Mouse (Mus musculus) limb, embryonic 14.5 days (tissue): Measurements from ENCODE around the gene Tmem213. TPM values are rescaled to one million over a fixed set of nuclear protein-coding genes. Genes with fewer than 3 reads are reported as not detected.

ENCODE experiments used
- ATAC-seq: fragments of 200-750 bp; cut with Nextera tagmentation; 2 replicates; pipeline ENCODE4 v1.8.0; 2017; ENCODE audit warnings: low read depth, moderate number of reproducible peaks, moderate TSS enrichment; ENCODE audit not compliant: low FRiP score
- DNase-seq: peaks from one replicate; pipeline ENCODE4 v3.0.0-alpha.2; 2015; ENCODE audit warnings: low spot score
- H3K27ac ChIP-seq: fragments of 300-500 bp; sonication (generic); replicated peaks from 2 replicates; pipeline ENCODE4 v1.5.1; 2014; ENCODE audit warnings: low read depth, mild to moderate bottlenecking, low read length, moderate library complexity, mixed read lengths
- H3K27me3 ChIP-seq: fragments of 300-500 bp; sonication (generic); 2 replicates; pipeline ENCODE4 v1.6.1; 2014; ENCODE audit warnings: low read length, mixed read lengths; ENCODE audit not compliant: control insufficient read depth, insufficient read depth
- H3K36me3 ChIP-seq: fragments of 300-500 bp; sonication (generic); 2 replicates; pipeline ENCODE4 v1.6.1; 2014; ENCODE audit warnings: mild to moderate bottlenecking, low read length, moderate library complexity, mixed read lengths; ENCODE audit not compliant: control insufficient read depth, insufficient read depth
- H3K4me1 ChIP-seq: fragments of 300-500 bp; sonication (generic); 2 replicates; pipeline ENCODE4 v1.6.1; 2014; ENCODE audit warnings: antibody characterized with exemption, low read length, mixed read lengths; ENCODE audit not compliant: control insufficient read depth, insufficient read depth
- H3K4me2 ChIP-seq: fragments of 300-500 bp; sonication (generic); replicated peaks from 2 replicates; pipeline ENCODE4 v1.6.1; 2014; ENCODE audit warnings: low read depth, mild to moderate bottlenecking, low read length, moderate library complexity; ENCODE audit not compliant: severe bottlenecking
- H3K4me3 ChIP-seq: fragments of 300-500 bp; sonication (generic); replicated peaks from 2 replicates; pipeline ENCODE4 v1.5.1; 2014; ENCODE audit warnings: low read length
- H3K9ac ChIP-seq: fragments of 300-500 bp; sonication (generic); 2 replicates; pipeline ENCODE4 v1.6.1; 2014; ENCODE audit warnings: mild to moderate bottlenecking, low read depth, low read length, moderate library complexity; ENCODE audit not compliant: severe bottlenecking
- H3K9me3 ChIP-seq: fragments of 300-500 bp; sonication (generic); 2 replicates; pipeline ENCODE4 v1.6.1; 2016; ENCODE audit warnings: low read length; ENCODE audit not compliant: control insufficient read depth
- POLR2A ChIP-seq: fragments of 200-500 bp; IDR thresholded peaks from 2 replicates; pipeline ENCODE4 v1.8.0; 2012; ENCODE audit warnings: inconsistent platforms, mild to moderate bottlenecking, moderate library complexity, borderline replicate concordance; ENCODE audit not compliant: insufficient read depth, insufficient read length; ENCODE audit errors: extremely low read depth
- WGBS: fragments of 180-500 bp; shearing (Covaris S2); extraction: QIAGEN DNeasy Blood & Tissue Kit; methylation state at CpG from one replicate; pipeline ENCODE4 v1.1.7; 2014; 5-methylcytosine and 5-hydroxymethylcytosine counted together
- polyA plus RNA-seq, 2 experiments: library from polyadenylated mRNA; depleted of rRNA in 1 of 2; stranded (reverse) in 1 of 2; unstranded in 1 of 2; fragments of >200 nt; fragmentation: Nextera tagmentation in 1 of 2; extraction: Ambion mirVana in 1 of 2; gene quantifications; 2 replicates each; pipeline versions ENCODE4 v1.2.1 to v1.2.3; 2012 to 2014

Gene Tmem213
- polyA plus RNA-seq, 2 experiments: 0.70 to 1.1 TPM

- Histone ChIP-seq H3K4me2 (no peak overlapping the region), H3K9me3 (no peaks in the 10 kb centered on the region), H3K9ac (no peak overlapping the region), H3K36me3 (peaks cover 19% of the 10 kb centered on the region; the same call in 1 of the 2 replicates), H3K27ac (no peak overlapping the region), H3K4me3 (no peak overlapping the region), H3K4me1 (peaks cover 11% of the 10 kb centered on the region; the same call in 1 of the 2 replicates), H3K27me3 (no peaks in the 10 kb centered on the region)
- ATAC-seq: no peak
- DNase-seq: no peak
- TF ChIP-seq POLR2A: no peak
- WGBS: 76% methylated on average over 6 of the region's 6 CpGs
Observed at GRCm38 (mm10) chr6:38122791-38123190, 13.7 kb downstream of the Tmem213 start.

- H3K4me2 ChIP-seq: no peak overlapping the region
- H3K9ac ChIP-seq: no peak overlapping the region
- H3K36me3 ChIP-seq: peaks cover 28% of the 10 kb centered on the region
- H3K27ac ChIP-seq: no peak overlapping the region
- DNase-seq (no peak), ATAC-seq (no peak)
- H3K4me3 ChIP-seq: no peak overlapping the region
- no peaks in the 10 kb centered on the region for H3K9me3 ChIP-seq
- WGBS: 60% methylated on average over 18 of the region's 18 CpGs
- no peak for TF ChIP-seq POLR2A
- peaks cover 11% of the 10 kb centered on the region; the same call in 1 of the 2 replicates for H3K4me1 ChIP-seq
- H3K27me3 ChIP-seq: no peaks in the 10 kb centered on the region
Observed at GRCm38 (mm10) chr6:38123471-38124206, 14.6 kb downstream of the Tmem213 start.

GRCm38 (mm10) chr6:38124207-38124835 is 15.3 kb downstream of the Tmem213 start, which contains the start of gene Atp6v0a4:
Atp6v0a4 (minus strand) TSS chr6:38124586.
- Histone ChIP-seq H3K4me2 (no peak within 1 kb of the TSS), H3K27ac (no peak within 1 kb of the TSS), H3K36me3 (peaks cover 30% of the 10 kb centered on the region), H3K9me3 (no peaks in the 10 kb centered on the region), H3K9ac (no peak within 1 kb of the TSS), H3K27me3 (no peaks in the 10 kb centered on the region), H3K4me3 (no peak within 1 kb of the TSS), H3K4me1 (peaks cover 11% of the 10 kb centered on the region; the same call in 1 of the 2 replicates)
- 50% methylated on average over 7 of the region's 7 CpGs for WGBS
- TF ChIP-seq POLR2A: no peak
- no peak for ATAC-seq
- peak; percentile 7 for DNase-seq

GRCm38 (mm10) chr6:38124882-38125281 is 15.8 kb downstream of the Tmem213 start:
- Histone ChIP-seq H3K9me3 (no peaks in the 10 kb centered on the region), H3K4me2 (no peak overlapping the region), H3K27ac (no peak overlapping the region), H3K36me3 (peaks cover 31% of the 10 kb centered on the region), H3K9ac (no peak overlapping the region), H3K4me3 (no peak overlapping the region), H3K4me1 (peaks cover 11% of the 10 kb centered on the region; the same call in 1 of the 2 replicates), H3K27me3 (no peaks in the 10 kb centered on the region)
- TF ChIP-seq POLR2A: no peak
- DNase-seq (no peak), ATAC-seq (no peak)
- WGBS: 96% methylated on average over 5 of the region's 5 CpGs

GRCm38 (mm10) chr6:38125462-38125861 is 16.4 kb downstream of the Tmem213 start:
- H3K9me3 ChIP-seq: no peaks in the 10 kb centered on the region
- no peak overlapping the region for H3K4me3 ChIP-seq
- peaks cover 11% of the 10 kb centered on the region; the same call in 1 of the 2 replicates for H3K4me1 ChIP-seq
- H3K9ac ChIP-seq: no peak overlapping the region
- ATAC-seq: no peak
- peaks cover 36% of the 10 kb centered on the region for H3K36me3 ChIP-seq
- no peak overlapping the region for H3K4me2 ChIP-seq
- TF ChIP-seq POLR2A: no peak
- 93% methylated on average over 3 of the region's 3 CpGs for WGBS
- H3K27me3 ChIP-seq: no peaks in the 10 kb centered on the region
- no peak overlapping the region for H3K27ac ChIP-seq
- DNase-seq: no peak
